Mouse (Mus musculus) left cerebral cortex, adult 8-10 months (tissue): ENCODE measurements at regions not wholly inside any gene's neighbourhood (a gene's known extent, or its start where the extent isn't known, plus 50 kb on each side); places are given as distances from the start of the nearest gene placed in this dataset.

Experiments
- DNase-seq, 2 experiments: peaks; one replicate each; pipeline ENCODE4 v3.0.0; 2022; ENCODE audit warnings: low spot score in 2 of 2

- no peak for DNase-seq
These were observed 138.4 kb upstream of the Cnr1 start for GRCm38 (mm10) chr4:33786027-33786426.

- DNase-seq = no peak
These were observed 137.4 kb upstream of the Cnr1 start for GRCm38 (mm10) chr4:33786958-33787357.

DNA sequence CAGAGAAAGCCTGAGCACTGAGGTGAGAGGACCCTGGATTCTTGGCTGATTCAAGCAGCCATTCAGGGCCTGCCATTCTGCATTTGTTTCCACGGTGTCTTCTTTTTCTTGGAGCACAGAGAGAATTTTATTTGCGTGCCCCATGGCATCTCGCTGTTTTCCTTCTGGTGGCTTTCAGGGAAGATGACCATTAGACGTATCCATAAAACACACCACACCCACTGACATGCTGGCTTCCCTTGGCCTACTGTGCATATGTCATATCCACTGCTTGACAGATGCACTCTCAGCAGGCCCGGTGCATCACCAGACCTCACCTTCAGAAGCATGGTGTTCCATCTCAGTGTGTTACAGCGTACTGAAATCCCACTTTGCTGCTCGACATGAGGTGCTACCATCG is 131.0 kb upstream of the Cnr1 start:
- no peak for DNase-seq

DNA sequence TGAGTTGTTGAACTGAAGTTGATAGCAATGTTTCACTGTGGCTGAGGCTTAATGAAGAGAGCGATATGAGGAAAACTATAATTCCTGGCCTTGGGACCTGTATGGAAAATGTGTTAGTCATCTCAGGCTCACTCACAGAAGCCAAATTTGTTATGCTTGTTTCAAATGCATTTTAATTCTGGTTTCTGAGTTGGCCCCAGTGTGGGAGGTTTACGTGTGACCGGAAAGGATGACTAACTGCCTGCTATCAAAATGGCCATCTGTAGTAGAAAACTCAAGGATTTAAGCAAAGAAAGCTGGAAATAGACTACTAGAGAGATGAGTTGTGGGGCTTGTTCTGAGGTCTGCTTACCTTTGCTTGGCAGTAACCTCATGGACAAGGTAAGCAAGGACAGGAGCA is 128.9 kb upstream of the Cnr1 start:
- peak in 1 of 2 experiments; percentile 43 for DNase-seq

GRCm38 (mm10) chr4:33797964-33798363 is 126.4 kb upstream of the Cnr1 start:
- DNase-seq = no peak

- no peak for DNase-seq
These were observed 125.7 kb upstream of the Cnr1 start for GRCm38 (mm10) chr4:33798654-33799053.

DNA sequence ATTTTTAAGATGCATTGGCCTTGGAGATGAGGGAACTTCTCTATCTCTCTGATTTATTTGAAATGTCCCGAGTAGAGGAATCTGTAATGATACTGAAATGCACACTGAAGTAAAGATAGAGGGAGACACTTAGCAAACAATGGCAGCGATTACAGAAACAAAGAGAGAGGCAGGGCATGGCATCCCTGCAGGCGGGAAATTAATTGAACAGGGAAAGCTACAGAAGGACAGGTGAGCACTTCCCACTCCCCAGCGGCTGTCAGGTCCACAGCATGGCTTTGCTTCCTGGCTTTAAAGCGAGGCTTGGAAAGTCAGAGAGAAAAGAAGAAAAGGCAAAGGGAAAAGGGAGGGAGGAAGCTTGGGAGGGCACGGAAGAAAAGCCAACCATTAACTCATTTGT is 125.3 kb upstream of the Cnr1 start:
- DNase-seq = no peak

DNA sequence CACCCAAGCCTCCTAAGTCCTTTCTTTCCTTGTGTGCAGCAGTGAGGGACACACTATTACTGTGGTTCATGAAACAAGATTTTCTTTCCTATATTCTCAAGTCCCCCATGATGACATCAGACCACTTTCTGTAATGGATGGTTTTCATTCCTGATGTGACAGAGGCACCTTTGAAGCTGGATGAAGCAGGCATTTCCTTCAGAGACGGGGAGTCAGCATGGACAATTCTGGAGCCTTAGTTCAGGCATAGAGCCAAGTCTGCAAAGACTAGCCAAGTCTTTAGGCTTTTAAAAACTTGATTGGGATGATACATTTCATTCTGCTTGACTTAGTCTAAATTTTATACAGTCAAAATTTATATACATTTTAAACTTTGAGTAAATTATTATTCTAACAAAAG is 124.6 kb upstream of the Cnr1 start:
- DNase-seq = no peak

- DNase-seq = no peak
These were observed 112.1 kb upstream of the Cnr1 start for GRCm38 (mm10) chr4:33812338-33812737.

DNA sequence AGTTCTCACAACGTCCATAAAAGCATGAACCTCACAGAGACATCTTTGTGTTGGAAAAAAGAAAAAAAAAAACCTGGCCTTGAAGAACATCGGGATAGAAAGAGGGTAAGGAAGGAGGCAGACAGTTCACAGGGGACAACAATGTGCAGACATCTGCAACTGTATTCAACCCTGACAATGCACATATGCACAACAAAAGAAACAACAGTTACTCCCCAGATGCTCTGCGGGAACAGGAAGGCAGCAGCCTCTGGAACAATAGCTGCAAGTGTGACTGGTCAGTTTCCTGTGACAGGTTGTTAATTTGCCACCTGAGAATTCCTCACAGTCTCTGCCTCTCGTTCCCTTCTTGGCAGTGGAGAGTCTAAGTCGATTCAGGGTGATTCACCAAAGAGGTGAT is 100.5 kb upstream of the Cnr1 start:
- no peak for DNase-seq

DNA sequence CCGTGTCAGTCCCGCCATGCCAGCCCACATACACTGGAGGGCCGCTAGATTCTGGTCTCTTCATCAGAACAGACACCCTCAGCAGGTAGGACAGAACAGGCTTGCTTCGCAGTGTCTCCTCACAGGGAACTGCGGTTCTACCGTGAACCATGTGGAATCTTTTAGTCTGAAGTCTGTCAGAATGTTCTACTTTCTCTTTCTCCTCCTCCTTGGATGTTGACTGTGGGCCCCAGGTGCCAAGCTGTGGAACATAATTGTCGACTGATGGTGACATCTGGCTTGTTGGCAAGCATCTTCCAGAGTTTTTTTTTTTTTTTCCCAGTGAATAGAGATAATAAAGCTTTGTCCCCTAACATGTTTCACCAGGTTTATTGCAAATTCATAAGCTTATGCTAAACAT is 91.3 kb upstream of the Cnr1 start:
- DNase-seq = no peak

DNA sequence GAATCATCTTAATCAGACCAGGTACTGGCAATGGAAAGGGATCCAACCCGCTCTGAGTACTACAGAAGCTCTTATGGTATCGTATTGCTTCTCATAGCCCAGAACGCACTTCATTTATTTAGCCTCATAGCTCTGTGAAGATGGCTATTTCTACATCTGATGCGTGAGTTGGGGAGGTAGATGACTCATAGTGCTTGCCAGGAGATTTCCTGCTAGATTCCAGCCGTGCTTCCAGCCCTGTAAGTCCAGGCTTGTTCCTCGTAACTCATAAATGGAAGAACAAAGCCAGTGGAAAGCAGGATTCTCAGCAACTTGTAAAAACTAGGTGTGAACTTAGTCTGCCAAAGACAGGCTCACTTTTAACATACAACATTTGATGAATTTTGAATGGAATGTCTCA is 86.0 kb upstream of the Cnr1 start:
- no peak for DNase-seq

- no peak for DNase-seq
These were observed 84.3 kb upstream of the Cnr1 start for GRCm38 (mm10) chr4:33840119-33840518.

- no peak for DNase-seq
These were observed 78.6 kb upstream of the Cnr1 start for GRCm38 (mm10) chr4:33845611-33846395.

GRCm38 (mm10) chr4:33850249-33850648 is 74.1 kb upstream of the Cnr1 start:
- no peak for DNase-seq

- DNase-seq = peak in 1 of 2 experiments; percentile 28
These were observed 72.1 kb upstream of the Cnr1 start for GRCm38 (mm10) chr4:33852294-33852693.

GRCm38 (mm10) chr4:33855112-33855511 is 69.3 kb upstream of the Cnr1 start:
- no peak for DNase-seq

GRCm38 (mm10) chr4:33867126-33867525 is 57.3 kb upstream of the Cnr1 start:
- no peak for DNase-seq

DNA sequence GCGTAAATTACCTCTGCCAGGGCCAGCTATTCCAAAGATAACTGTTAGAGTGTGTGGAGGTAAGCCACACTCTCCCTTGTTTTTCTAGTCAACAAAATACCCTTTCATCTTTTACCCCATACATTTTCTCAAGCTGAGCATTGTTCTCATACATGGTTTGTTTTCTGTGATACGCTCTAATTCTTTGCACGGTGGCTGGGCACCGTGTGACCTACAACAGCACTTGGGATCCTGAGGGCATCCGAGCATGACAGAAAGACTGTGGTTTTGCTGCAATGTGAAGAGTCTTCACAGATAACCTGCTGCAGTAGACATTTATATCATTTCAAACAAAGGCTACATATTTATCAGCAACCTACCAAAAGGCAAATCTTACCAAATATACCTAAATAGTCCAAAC is 55.1 kb upstream of the Cnr1 start:
- DNase-seq = no peak
